Mouse (Mus musculus) stomach, postnatal 0 days (tissue): ENCODE data around the gene Cers6.

Experiments used
- CTCF ChIP-seq: IDR thresholded peaks from 2 replicates; pipeline ENCODE4 v1.5.1; 2016; ENCODE audit warnings: antibody characterized with exemption, low read depth, mild to moderate bottlenecking, moderate library complexity
- EP300 ChIP-seq: optimal IDR thresholded peaks from 2 replicates; pipeline ENCODE3; 2016; ENCODE audit warnings: antibody characterized with exemption

GRCm38 (mm10) chr2:68975780-68976179 lies 114.5 kb downstream of the Cers6 start:
- TF ChIP-seq CTCF (no peak), EP300 (no peak)
